Mouse (Mus musculus): Measurements from ENCODE around the gene Mcf2l. TPM values are rescaled to one million over a fixed set of nuclear protein-coding genes. Genes with fewer than 3 reads are reported as not detected.

The Mcf2l gene
- 10 to 100 TPM; 22.9 to 27.4 TPM for total RNA-seq (2021)
- long read RNA-seq, experiment 1, partial matches to known transcripts = 1 of 7 reads
- long read RNA-seq, experiment 1, other reads (novel, unspliced or antisense) = 6 of 7 reads
- long read RNA-seq, experiment 2, partial matches to known transcripts = 0 of 4 reads
- long read RNA-seq, experiment 2, other reads (novel, unspliced or antisense) = 4 of 4 reads

DNA sequence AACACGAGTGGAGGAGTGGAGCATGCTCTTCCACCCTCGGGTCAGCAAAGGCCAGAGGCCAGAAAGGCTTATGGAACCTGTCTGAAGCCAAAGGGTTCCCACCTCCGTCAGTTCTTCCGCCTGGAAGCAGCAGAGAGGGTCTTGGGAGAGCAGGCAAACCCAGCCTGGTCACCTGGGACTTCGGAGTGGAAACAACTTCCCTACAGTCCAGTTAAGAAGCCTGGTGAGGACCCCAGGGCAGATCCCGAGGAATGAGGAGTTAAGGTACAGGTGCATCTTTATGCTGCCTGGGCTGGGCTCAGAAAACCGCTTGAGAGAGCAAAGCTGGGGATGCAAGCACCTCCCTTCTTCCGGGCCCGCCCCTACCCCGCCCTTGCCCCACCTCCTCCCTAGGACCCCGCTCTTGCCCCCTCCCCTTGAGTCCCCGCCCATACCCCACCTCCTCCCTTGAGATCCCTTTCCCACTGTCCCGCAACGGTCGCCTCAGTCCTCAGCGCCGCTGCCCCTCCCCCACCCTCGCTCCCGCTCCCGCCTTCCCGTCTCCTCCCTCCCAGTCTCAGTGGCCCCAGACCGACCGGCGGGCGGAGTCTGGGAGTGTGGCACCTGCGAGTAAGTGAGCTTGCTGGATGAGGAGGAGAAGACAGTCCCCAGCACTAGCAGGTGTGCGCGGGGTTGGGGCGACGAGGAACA lies at the start of gene Mcf2l:
Gene Mcf2l (plus strand): TSS at position 450 of the 690 bp plus-strand sequence.
- DNase-seq = peak; percentile 29

- DNase-seq = no peak
These were observed 49.0 kb upstream of the Mcf2l start for GRCm38 (mm10) chr8:12824562-12824961.

DNA sequence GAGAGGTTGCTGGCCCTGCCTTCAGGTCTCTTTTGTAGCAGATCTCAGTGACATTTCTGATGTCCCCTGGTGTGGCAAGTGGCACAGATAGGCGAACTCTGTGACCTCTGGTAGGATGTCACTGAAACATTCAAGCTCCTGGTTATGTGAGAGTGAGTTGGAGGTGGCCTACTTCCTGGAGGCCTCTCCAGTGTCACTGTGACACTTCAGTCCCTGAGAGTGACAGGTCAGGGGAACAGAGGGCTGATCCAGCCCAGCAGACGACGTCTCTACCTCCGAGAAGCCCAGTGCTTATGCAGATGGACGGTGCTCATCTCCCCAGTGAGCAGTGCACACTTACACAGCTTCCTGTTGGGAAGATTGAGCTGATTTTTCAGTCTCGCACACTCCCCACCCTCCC lies 48.4 kb upstream of the Mcf2l start:
- DNase-seq = no peak

DNA sequence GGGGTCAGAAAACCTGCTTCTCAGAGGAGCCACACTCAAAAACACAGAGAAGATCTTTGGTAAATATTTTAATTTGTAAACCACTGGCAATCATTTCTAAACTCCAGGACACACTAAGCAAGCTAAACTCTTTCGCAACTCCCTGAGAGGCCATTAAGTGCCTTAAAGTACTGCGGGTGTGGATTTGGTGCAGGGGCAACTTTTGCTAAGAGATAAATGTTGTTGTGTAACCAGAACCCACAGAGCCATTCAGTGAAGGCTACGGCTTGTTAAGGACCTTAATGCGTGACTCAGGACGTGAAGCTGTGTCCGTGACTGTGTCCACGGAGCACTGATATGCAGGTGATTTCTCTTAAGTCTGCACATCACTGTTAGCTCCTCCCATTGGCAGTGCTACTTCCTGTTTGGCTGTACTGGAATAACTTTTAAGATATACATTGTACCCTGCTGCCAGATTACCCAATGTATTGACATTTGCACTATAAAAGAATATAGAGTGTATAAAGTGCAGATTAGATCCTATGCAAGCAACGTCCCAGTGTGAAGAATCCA lies 47.8 kb upstream of the Mcf2l start:
- no peak for DNase-seq

- DNase-seq = no peak
These were observed 46.5 kb upstream of the Mcf2l start for GRCm38 (mm10) chr8:12827124-12827523.

DNA sequence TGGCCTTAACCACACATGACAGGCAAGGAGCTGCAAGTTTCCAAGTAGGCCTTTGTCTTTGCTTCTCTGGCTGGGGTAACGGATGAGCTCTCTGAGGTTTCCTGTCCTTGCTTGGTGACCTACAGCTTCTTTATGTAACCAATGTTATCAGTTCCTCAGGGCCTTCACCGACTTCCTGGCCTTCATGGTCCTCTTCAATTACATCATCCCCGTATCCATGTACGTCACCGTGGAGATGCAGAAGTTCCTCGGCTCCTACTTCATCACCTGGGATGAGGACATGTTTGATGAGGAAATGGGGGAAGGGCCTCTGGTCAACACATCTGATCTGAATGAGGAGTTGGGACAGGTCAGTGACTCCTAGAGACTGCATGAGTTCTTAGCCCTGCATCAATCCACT lies 45.3 kb upstream of the Mcf2l start:
- DNase-seq = no peak

GRCm38 (mm10) chr8:12829381-12829780 lies 44.2 kb upstream of the Mcf2l start:
- DNase-seq = no peak

GRCm38 (mm10) chr8:12831659-12832589 lies 41.7 kb upstream of the Mcf2l start:
- DNase-seq = no peak

GRCm38 (mm10) chr8:12833616-12834015 lies 40.0 kb upstream of the Mcf2l start:
- no peak for DNase-seq

DNA sequence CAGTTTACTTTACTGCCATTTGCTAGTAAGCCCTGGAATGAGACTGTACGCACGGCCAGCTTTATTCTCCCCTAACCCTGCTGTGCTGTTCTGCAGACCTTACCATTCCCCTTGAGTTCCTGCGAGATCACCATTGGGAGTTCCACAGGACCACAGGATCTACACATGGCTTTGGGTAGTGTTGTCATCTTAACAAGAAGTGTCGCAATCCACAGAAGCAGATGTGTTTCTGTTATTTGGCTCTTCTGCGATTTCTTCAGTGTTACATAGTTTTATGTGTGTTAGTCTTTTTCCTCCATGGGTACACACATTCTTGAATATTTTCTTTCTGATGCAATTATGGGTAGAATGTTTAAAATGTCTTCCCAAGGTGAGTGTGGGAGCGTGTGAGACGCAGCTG lies 32.8 kb upstream of the Mcf2l start:
- peak; percentile 19 for DNase-seq

- DNase-seq = no peak
These were observed 31.1 kb upstream of the Mcf2l start for GRCm38 (mm10) chr8:12842342-12842995.

GRCm38 (mm10) chr8:12844347-12844950 lies 29.2 kb upstream of the Mcf2l start:
- DNase-seq = no peak

DNA sequence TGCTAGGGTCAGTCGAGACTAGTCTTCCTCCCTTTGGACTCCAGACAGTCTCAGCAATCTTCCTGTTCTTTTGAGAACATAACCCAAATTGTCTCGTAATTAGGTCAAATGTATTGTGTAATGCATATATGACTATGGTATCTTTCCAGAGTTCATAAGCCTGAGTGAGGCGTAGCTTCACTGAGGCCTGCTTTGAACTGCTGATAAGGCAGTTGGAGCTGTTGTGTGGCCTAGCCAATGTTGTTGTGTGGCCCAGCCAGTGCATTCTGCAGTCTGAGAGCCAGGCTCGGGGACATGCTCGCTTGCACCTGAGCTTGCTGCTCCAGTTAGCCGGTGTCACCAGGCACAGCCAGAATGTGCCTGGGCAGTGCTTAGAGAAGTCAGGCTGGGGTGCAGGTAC lies 27.2 kb upstream of the Mcf2l start:
- DNase-seq = no peak

DNA sequence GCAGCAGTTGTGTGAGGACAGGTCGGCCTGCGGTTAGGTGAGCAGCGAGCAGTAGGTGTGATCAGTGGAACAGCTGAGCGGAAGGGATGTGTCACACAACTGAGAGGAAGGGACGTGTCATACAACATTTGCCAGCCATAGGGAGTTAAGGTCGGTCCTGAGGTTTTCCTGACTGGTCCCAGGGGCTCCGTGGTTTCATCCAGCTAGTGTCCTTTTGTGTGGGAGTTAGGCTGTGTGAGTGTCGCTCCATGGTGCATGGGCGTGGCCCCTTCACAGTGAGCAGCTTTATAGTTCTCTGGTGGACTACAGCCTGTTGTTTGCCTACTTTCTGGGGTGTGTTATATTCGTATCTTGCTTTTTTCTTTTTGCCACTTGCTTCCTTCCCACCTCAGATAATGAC lies 22.4 kb upstream of the Mcf2l start:
- DNase-seq = no peak

DNA sequence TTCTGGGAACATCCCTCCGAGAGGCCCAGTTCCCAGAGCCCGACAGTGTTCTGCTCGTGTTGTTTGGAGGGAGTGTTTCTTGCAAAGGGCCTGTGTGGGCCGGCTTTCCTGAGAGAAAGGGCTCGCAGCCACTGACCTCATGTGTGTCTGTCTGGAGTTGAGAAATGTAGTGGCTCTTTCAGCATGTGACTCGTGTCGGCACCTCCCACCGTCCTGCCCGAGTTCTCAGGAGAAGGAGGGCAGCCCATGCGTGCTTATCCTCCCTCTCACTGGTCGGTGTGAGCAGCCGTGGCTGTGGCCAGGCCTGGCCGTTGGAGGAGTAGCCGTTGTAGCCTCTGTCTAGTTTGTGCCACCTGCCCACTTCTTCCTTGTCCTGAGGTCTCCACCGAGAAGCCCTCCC lies 17.6 kb upstream of the Mcf2l start:
- no peak for DNase-seq

- DNase-seq = no peak
These were observed 10.5 kb upstream of the Mcf2l start for GRCm38 (mm10) chr8:12863061-12863460.

DNA sequence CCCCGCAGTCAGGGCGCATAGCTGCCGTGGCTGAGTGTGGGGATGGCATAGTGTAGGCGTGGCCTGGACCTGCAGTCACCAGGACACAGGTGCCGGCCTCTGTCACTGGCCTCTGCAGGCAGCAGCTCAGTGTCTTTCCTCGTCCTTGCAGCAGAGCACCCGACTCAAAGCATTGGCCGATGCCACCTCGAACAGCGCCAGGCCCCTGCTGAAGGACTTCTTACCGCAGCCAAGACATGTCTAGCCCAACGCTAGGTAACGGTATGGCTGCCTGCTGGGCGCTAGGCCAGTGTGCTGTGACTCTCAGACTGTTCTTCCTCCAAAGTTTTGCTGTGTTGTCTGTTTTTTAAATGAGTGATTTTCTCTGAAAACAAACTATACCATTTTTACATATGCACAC lies 10.0 kb upstream of the Mcf2l start:
- no peak for DNase-seq

DNA sequence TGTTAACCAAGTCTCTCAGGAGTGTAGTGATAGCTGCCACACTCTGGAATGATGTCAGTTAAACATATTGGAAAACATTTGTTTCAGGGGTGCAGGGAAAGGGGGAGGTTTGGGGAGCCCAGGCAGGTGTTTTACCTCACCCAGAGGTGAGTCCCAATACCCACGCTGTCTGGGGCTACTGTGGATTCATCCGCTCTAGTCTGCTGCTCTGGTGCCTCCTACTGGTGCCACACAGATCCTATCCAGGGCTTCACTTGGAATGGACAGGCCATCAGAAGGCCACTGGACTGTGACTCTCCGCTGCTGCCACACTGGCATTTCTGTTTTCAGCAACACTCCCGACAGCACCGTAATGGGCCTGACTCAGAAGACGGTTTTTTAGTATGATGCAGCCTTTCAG lies 7.8 kb upstream of the Mcf2l start:
- DNase-seq = no peak

- DNase-seq = no peak
These were observed 3.9 kb upstream of the Mcf2l start for GRCm38 (mm10) chr8:12869661-12870060.

DNA sequence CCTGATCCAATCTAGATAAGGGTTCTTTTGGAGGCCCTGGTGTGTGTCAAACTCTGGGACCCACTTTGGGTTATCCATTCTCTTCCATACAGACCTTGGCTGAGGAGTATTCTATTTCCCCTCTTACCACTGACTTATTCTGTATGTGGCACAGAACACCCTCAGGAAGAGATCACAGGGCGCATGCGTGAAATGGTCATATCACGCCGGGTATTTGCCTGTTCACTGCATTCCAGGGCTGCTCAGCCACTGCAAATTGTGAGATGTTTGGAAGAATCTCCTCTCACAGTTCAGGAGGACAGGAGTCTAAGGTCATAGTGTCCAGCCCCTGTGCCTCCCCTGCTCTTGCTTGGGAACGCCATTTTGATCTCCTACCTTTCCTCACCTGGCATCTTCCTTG lies 3.0 kb upstream of the Mcf2l start:
- no peak for DNase-seq

GRCm38 (mm10) chr8:12871461-12871860 lies 2.1 kb upstream of the Mcf2l start:
- no peak for DNase-seq

DNA sequence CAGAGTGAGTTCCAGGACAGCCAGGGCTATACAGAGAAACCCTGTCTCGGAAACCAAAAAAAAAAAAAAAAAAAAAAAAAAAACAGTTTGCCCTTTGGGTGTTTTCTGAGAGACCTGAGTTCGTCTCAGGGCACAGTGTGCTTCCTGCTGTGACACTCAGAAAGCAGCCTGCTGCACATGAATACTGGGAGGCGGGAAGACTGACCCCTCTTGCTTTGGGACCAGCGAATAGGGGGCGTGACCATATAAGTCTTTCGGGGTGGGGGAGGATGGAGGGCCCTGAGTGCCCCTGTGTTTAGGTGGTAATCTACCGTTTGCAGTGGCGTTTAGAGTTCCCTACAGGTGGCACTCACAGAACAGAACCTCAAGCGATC lies 636 bp upstream of the Mcf2l start:
- no peak for DNase-seq
